ENCODE assay signal across 7 mouse cellular contexts in genomic region chr16:16907799-16908198, GRCm38 (mm10). TPM values are rescaled to one million over a fixed set of nuclear protein-coding genes. Genes with fewer than 3 reads are reported as not detected.
DNase-seq lines count a peak whose midpoint lies in the region; ATAC-seq lines count a peak whose summit lies in the region.

No protein-coding gene starts in this region.

- no peak overlapping the region for H3K9ac ChIP-seq in midbrain, embryonic 15.5 days

- no peak overlapping the region for H3K4me3 ChIP-seq in midbrain, embryonic 15.5 days

- peaks cover 9% of the 10 kb centered on the region; the same call in 1 of the 2 replicates for H3K4me1 ChIP-seq in midbrain, embryonic 15.5 days

- no peaks in the 10 kb centered on the region for H3K9me3 ChIP-seq in midbrain, embryonic 15.5 days

- DNase-seq in adrenal gland, postnatal 10 days: peak; percentile 62
- peak; percentile 71 for DNase-seq in gastrocnemius, postnatal 25 days
- DNase-seq in kidney, adult 8-10 months: peak; percentile 81 to 87
- DNase-seq in lung, postnatal 10 days: peak; percentile 93
- DNase-seq in cerebellum, adult 11 months: no peak
- no peak for DNase-seq in cerebellum, postnatal 14 days

- H3K27ac ChIP-seq in midbrain, embryonic 15.5 days: no peak overlapping the region

- no peak overlapping the region for H3K4me2 ChIP-seq in midbrain, embryonic 15.5 days

- H3K27me3 ChIP-seq in midbrain, embryonic 15.5 days (replicated peaks): no peaks in the 10 kb centered on the region

- 79% methylated on average over 6 of the region's 6 CpGs for WGBS in midbrain, embryonic 15.5 days

- no peak for ATAC-seq in midbrain, embryonic 15.5 days (replicated peaks)

- peaks cover 52% of the 10 kb centered on the region for H3K36me3 ChIP-seq in midbrain, embryonic 15.5 days (replicated peaks)

RNA-seq across cellular contexts. Expression of gene Ppm1f, which starts 11.5 kb away (rescaled TPM):
- 10 to 100 TPM; 39.3 to 40.3 TPM for total RNA-seq in adrenal gland, postnatal 10 days (2021)
- total RNA-seq in gastrocnemius, postnatal 25 days (2021): 10 to 100 TPM; 10.8 to 10.9 TPM
- polyA plus RNA-seq in midbrain, embryonic 15.5 days (2015; fragmentation: Nextera tagmentation; extraction: Ambion mirVana): 29.6 and 30.7 TPM in 2 replicates

RNA-seq across cellular contexts. Expression of gene Vpreb1, which starts 37.2 kb away (rescaled TPM):
- total RNA-seq in adrenal gland, postnatal 10 days (2021): 1 to 10 TPM in 1 of 2 experiments, under 1 TPM in 1; 0.55 to 1.2 TPM
- total RNA-seq in gastrocnemius, postnatal 25 days (2021): not detected
- polyA plus RNA-seq in midbrain, embryonic 15.5 days (2015; fragmentation: Nextera tagmentation; extraction: Ambion mirVana): 1.1 TPM in 2 replicates

RNA-seq across cellular contexts. Expression of gene Top3b, which starts 37.3 kb away (rescaled TPM):
- total RNA-seq in adrenal gland, postnatal 10 days (2021): 10 to 100 TPM; 58.1 to 69.8 TPM
- total RNA-seq in gastrocnemius, postnatal 25 days (2021): 10 to 100 TPM; 14.8 to 21.5 TPM
- 78.7 and 82.8 TPM in 2 replicates for polyA plus RNA-seq in midbrain, embryonic 15.5 days (2015; fragmentation: Nextera tagmentation; extraction: Ambion mirVana)

RNA-seq across cellular contexts. Expression of gene Igll1, which starts 44.0 kb away (rescaled TPM):
- total RNA-seq in adrenal gland, postnatal 10 days (2021): 1 to 10 TPM in 1 of 2 experiments, under 1 TPM in 1; 0.61 to 1.3 TPM
- total RNA-seq in gastrocnemius, postnatal 25 days (2021): not detected
- polyA plus RNA-seq in midbrain, embryonic 15.5 days (2015; fragmentation: Nextera tagmentation; extraction: Ambion mirVana): 0.20 TPM in 1 of 2 replicates, not detected in the other

Comparison
In these comparisons a context has a peak if more than half of its experiments do, and no peak if none do; other contexts are left out.
1. DNase-seq: peak in adrenal gland, postnatal 10 days (single experiment), gastrocnemius, postnatal 25 days (single experiment), kidney, adult 8-10 months (2 of 2) and lung, postnatal 10 days (single experiment); none in cerebellum, adult 11 months (single experiment) and cerebellum, postnatal 14 days (0 of 2).